Mouse (Mus musculus) cerebellum, adult 2 months (tissue): ENCODE data around the gene Fbxw2. TPM values are rescaled to one million over a fixed set of nuclear protein-coding genes. Genes with fewer than 3 reads are reported as not detected.
"Not testable (repeated sequence)": the region's sequence is repeated elsewhere in the genome, so short reads cannot be mapped to it uniquely, and the experiment has no call there.

Experiments
- DNase-seq, 2 experiments: peaks; one replicate each; pipeline ENCODE4 v3.0.0; 2021
- H3K27ac ChIP-seq: fragments of 200-500 bp; 2 replicates; pipeline ENCODE4 v1.5.1; 2012; ENCODE audit warnings: low read length, control low read depth, inconsistent platforms; ENCODE audit not compliant: insufficient read depth
- H3K27me3 ChIP-seq: fragments of 200-500 bp; 2 replicates; pipeline ENCODE4 v1.6.1; 2012; ENCODE audit warnings: inconsistent platforms, mild to moderate bottlenecking, low read length, moderate library complexity; ENCODE audit not compliant: control insufficient read depth, insufficient read depth
- H3K4me1 ChIP-seq: fragments of 200-500 bp; 2 replicates; pipeline ENCODE4 v1.6.1; 2011; ENCODE audit warnings: low read length; ENCODE audit not compliant: control insufficient read depth, insufficient read depth
- H3K4me3 ChIP-seq: fragments of 200-500 bp; replicated peaks from 2 replicates; pipeline ENCODE3; 2011; ENCODE audit warnings: mild to moderate bottlenecking, low read depth, low read length, control low read depth; ENCODE audit not compliant: insufficient read depth
- CTCF ChIP-seq: fragments of 200-500 bp; IDR thresholded peaks from 2 replicates; pipeline ENCODE4 v1.5.1; 2011; ENCODE audit warnings: low read depth, mild to moderate bottlenecking, control low read depth, low read length, moderate library complexity, borderline replicate concordance; ENCODE audit not compliant: insufficient read depth
- POLR2A ChIP-seq: fragments of 200-500 bp; IDR thresholded peaks from 2 replicates; pipeline ENCODE4 v1.6.1; 2011; ENCODE audit warnings: low read length, control low read depth, borderline replicate concordance; ENCODE audit not compliant: insufficient read depth
- WGBS: fragments of 180-500 bp; shearing (Covaris S2); methylation state at CpG from one replicate; pipeline ENCODE4 v1.1.7; 2018; 5-methylcytosine and 5-hydroxymethylcytosine counted together
- polyA plus RNA-seq: library from polyadenylated mRNA; depleted of rRNA; stranded (reverse); fragments of >200 nt; gene quantifications from 2 replicates; pipeline ENCODE4 v1.2.3, GENCODE M21; 2012

Fbxw2 gene
- polyA plus RNA-seq, 1 experiment = 77.5 TPM

GRCm38 (mm10) chr2:34828026-34828425, 1.9 kb upstream of the Fbxw2 start:
- no peak overlapping the region for H3K4me3 ChIP-seq
- no peaks in the 10 kb centered on the region for H3K27me3 ChIP-seq
- WGBS = 80% methylated on average over 1 of the region's 1 CpGs
- TF ChIP-seq CTCF = no peak
- no peak for TF ChIP-seq POLR2A
- DNase-seq = no peak
- H3K27ac ChIP-seq = no peak overlapping the region
- H3K4me1 ChIP-seq = peaks cover 3% of the 10 kb centered on the region; the same call in 1 of the 2 replicates

GRCm38 (mm10) chr2:34827591-34827990, 1.5 kb upstream of the Fbxw2 start:
- Histone ChIP-seq H3K27me3 (no peaks in the 10 kb centered on the region), H3K4me1 (peaks cover 3% of the 10 kb centered on the region; the same call in 1 of the 2 replicates), H3K4me3 (no peak overlapping the region), H3K27ac (no peak overlapping the region)
- TF ChIP-seq POLR2A = no peak
- no peak for TF ChIP-seq CTCF
- DNase-seq = no peak
- WGBS = 91% methylated on average over 4 of the region's 4 CpGs

- peak overlapping the region; percentile 61 for H3K4me3 ChIP-seq
- no peak for DNase-seq
- H3K27ac ChIP-seq = 0 out of 2 replicates have a peak overlapping the region, but pooled peaks have one; percentile 1
- H3K4me1 ChIP-seq = peaks cover 3% of the 10 kb centered on the region; the same call in 1 of the 2 replicates
- 33% methylated on average over 19 of the region's 21 CpGs for whole genome bisulfite sequencing
- no peak for TF ChIP-seq CTCF
- no peak for TF ChIP-seq POLR2A
- H3K27me3 ChIP-seq = no peaks in the 10 kb centered on the region
These were observed 535 bp upstream of the Fbxw2 start for GRCm38 (mm10) chr2:34826460-34827231.

GRCm38 (mm10) chr2:34818492-34818891, 7.6 kb downstream of the Fbxw2 start:
- WGBS = 95% methylated on average over 2 of the region's 2 CpGs
- Histone ChIP-seq H3K27ac (no peak overlapping the region), H3K4me1 (no peaks in the 10 kb centered on the region), H3K27me3 (no peaks in the 10 kb centered on the region), H3K4me3 (no peak overlapping the region)
- TF ChIP-seq CTCF = no peak
- no peak for TF ChIP-seq POLR2A
- no peak for DNase-seq

- H3K4me3 ChIP-seq, DNase-seq, H3K4me1 ChIP-seq, H3K27ac ChIP-seq, H3K27me3 ChIP-seq: not testable (repeated sequence)
- WGBS = 94% methylated on average over 2 of the region's 2 CpGs
These were observed 10.2 kb downstream of the Fbxw2 start for GRCm38 (mm10) chr2:34815893-34816292.

- 61% methylated on average over 7 of the region's 7 CpGs for WGBS
- DNase-seq = no peak
- Histone ChIP-seq H3K4me3 (no peak overlapping the region), H3K27ac (no peak overlapping the region), H3K4me1 (no peaks in the 10 kb centered on the region), H3K27me3 (no peaks in the 10 kb centered on the region)
- no peak for TF ChIP-seq POLR2A
- TF ChIP-seq CTCF = no peak
These were observed 13.4 kb downstream of the Fbxw2 start for GRCm38 (mm10) chr2:34812706-34813105.

GRCm38 (mm10) chr2:34810775-34811174, 15.3 kb downstream of the Fbxw2 start:
- WGBS = 91% methylated on average over 3 of the region's 3 CpGs
- no peak overlapping the region for H3K4me3 ChIP-seq
- H3K27me3 ChIP-seq = no peaks in the 10 kb centered on the region
- H3K27ac ChIP-seq = no peak overlapping the region
- no peaks in the 10 kb centered on the region; the same call in 1 of the 2 replicates for H3K4me1 ChIP-seq
- TF ChIP-seq CTCF (no peak), POLR2A (no peak)
- DNase-seq = no peak

- TF ChIP-seq CTCF = no peak
- Histone ChIP-seq H3K4me3 (no peak overlapping the region), H3K4me1 (peaks cover 5% of the 10 kb centered on the region; the same call in 1 of the 2 replicates), H3K27ac (no peak overlapping the region), H3K27me3 (no peaks in the 10 kb centered on the region)
- WGBS = 97% methylated on average over 1 of the region's 1 CpGs
- no peak for DNase-seq
These were observed 16.5 kb downstream of the Fbxw2 start for GRCm38 (mm10) chr2:34809568-34809967.
